Mouse (Mus musculus): ENCODE data around the gene Lin28a.

The Lin28a gene

GRCm38 (mm10) chr4:134018779-134019145, at the start of gene Lin28a:
Lin28a (minus strand) TSS chr4:134018841.
- in situ Hi-C loops (cut with MboI, MseI), result no loop called here

- in situ Hi-C loops (cut with MboI, MseI), result no loop called here
Measured at GRCm38 (mm10) chr4:134067833-134068544, 49.3 kb upstream of the Lin28a start.

DNA sequence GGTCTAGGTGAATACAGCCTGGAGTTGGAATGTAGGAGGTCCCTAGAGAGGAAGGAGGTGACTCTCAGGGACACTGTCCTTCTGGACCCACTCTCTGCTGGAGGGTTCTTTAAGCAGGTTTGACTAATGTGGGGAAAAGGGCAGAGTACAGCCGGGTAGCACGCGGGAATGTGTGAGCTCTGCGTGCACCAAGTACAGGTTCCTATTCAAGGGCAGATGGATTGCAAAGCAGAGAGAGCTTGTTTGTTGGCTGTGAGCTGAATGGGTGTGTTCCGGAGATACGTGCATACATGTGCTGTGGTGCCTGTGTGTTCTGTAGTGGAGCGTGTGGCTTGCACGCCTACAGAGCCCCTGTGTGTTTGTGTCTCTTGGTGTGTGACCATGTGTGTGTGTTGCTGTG, 48.7 kb upstream of the Lin28a start:
- in situ Hi-C loops (cut with MboI, MseI), result no loop called here

DNA sequence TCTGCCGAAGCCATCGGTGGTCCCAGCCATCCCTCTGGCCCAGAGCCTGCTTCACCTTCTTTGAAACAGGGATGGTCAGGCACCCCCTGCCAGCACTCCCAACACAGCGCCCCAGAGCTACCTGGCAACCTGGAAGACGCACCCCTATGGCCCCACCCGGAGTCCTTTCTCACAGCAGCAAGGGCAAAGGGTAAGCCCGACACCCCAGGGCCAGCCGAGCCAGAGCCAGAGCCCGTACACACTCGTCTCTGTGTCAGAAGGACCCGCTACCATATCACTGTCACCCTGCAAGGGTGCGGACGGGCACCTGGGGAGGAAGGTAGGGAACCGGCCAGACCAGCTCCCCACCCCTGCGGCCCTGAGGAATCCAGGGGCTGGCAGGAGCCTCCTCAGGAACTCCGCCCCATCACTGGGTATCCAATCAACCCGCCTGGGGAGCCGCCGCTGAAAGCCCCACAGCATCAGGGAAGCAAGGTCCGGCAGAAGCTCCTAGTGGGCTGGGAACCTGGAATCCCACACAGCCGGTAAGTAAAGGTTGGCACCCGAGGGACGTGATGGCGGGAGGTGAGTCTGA, 46.9 kb upstream of the Lin28a start:
- in situ Hi-C loops (cut with MboI, MseI), result no loop called here

DNA sequence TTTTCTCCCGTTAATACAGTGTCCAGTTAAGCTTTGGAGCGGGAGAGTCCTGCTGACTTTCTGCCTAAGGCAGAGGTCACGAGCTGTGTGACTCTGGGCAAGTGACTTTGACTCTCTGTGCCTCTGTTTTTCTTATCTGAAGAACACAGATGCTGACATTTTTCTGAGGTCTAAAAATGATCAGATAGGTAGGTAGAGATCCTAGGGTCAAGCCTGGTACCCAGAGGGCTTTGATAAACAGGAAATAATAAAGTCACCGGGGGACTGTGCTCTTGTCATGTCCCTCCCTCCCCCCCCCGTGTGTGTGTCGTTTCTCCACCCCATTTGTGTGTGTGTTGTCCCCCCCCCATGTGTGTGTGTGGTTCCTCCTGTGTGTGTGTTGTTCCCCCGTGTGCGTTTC, 43.9 kb upstream of the Lin28a start:
- in situ Hi-C loops (cut with MboI, MseI), result no loop called here

- in situ Hi-C loops (cut with MboI, MseI), result no loop called here
Measured at GRCm38 (mm10) chr4:134061944-134062446, 43.4 kb upstream of the Lin28a start.

- in situ Hi-C loops (cut with MboI, MseI), result no loop called here
Measured at GRCm38 (mm10) chr4:134061166-134061830, 42.7 kb upstream of the Lin28a start.

- in situ Hi-C loops (cut with MboI, MseI), result no loop called here
Measured at GRCm38 (mm10) chr4:134060135-134060865, 41.7 kb upstream of the Lin28a start, which contains the start of gene Crybg2. Crybg2 (plus strand) TSS chr4:134060815.

DNA sequence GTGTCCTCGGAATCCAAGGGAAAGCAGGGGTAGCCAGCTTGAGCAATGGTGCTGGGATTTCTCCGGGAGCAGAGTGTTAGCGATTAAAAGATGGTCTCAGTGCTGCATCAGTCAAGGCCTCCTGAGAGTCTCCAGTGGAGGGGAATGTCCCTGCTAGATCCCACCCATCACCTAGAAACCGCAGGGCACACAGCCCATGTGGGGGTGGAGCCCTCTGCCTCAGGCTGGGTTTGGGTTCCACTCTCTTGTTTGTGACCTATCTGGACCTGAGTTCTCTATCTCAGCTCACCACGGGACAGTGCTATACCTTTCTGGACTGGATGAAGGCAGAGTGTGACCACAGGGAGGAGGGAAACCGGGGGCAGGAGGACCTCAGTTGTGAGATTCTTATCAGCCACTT, 40.3 kb upstream of the Lin28a start:
- in situ Hi-C loops (cut with MboI, MseI), result no loop called here

- in situ Hi-C loops (cut with MboI, MseI), result no loop called here
Measured at GRCm38 (mm10) chr4:134058166-134058715, 39.6 kb upstream of the Lin28a start.

DNA sequence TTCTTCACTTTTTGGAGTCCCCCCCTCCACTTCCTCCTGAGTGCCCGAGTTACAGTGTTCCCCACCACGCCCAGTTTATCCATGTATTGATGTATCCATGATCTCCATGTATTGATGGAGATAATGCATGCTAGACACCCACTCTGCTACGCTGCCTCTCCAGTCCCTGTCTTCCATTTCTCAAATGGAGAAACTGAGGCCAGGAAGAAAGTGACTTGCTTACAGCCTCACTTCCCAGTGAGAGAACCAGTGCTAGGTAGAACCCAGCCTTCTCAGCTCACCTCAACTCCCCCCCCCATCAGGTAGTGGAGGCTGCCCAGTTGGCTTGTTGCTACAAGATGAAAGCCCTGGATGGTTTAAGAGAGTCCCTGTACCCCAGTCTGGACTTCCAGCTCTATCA, 34.9 kb upstream of the Lin28a start, which contains the start of gene Zfp683:
Gene Zfp683 (plus strand): TSS at position 301 of the 400 bp plus-strand sequence.
- in situ Hi-C loops (cut with MboI, MseI), result no loop called here

DNA sequence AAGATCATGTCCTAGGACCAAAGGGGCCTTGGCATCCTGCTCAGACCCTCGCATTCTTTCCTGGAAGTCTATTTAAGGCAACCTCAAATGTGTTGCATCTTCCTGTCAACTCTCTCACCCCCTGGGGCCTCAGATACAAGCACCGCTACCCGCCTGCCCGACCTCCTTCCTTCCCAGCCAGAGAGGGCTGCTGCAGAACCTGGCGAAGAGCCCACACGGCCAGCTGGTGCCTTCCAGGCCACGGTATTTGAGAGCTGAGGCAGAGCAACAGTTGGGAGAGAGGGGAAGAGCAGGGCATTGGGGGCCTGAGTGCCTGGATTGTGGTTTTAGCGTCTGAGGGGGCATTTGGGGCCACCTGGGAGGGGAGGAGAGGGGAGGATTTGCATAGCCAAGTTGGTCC, 33.9 kb upstream of the Lin28a start:
- in situ Hi-C loops (cut with MboI, MseI), result no loop called here

- in situ Hi-C loops (cut with MboI, MseI), result no loop called here
Measured at GRCm38 (mm10) chr4:134051912-134052311, 33.3 kb upstream of the Lin28a start.

GRCm38 (mm10) chr4:134047648-134048047, 29.0 kb upstream of the Lin28a start:
- in situ Hi-C loops (cut with MboI, MseI), result no loop called here

DNA sequence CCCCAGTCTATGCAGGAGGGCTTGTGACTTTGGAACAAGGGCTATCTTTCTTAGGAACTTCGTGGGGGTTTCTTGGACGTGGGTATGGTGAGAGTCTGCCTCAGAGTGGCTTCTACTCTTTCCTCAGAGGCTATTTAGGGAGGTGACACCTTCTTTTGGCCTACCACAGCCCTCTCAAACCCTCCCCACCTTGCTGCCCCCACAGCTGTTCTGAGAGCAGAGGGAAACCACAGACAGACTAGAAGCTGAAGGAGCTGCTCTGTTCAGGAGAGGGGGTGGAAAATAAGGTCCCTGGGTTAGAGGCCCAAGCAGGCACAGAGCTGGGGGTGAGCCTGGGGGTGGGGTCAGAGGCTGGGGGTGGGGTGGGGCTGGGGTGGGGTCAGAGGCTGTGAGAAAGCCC, 24.4 kb upstream of the Lin28a start:
- in situ Hi-C loops (cut with MboI, MseI), result no loop called here

- in situ Hi-C loops (cut with MboI, MseI), result no loop called here
Measured at GRCm38 (mm10) chr4:134041317-134042123, 22.9 kb upstream of the Lin28a start.

- in situ Hi-C loops (cut with MboI, MseI), result loop anchor here (5.0 kb wide), 2 partner anchors 46 to 91 kb away; partner anchors contain the start of gene Sh3bgrl3
Measured at GRCm38 (mm10) chr4:134035953-134036352, 17.3 kb upstream of the Lin28a start.

- in situ Hi-C loops (cut with MboI, MseI), result no loop called here
Measured at GRCm38 (mm10) chr4:134025802-134026201, 7.2 kb upstream of the Lin28a start.

GRCm38 (mm10) chr4:134020621-134021020, 2.0 kb upstream of the Lin28a start:
- in situ Hi-C loops (cut with MboI, MseI), result no loop called here

GRCm38 (mm10) chr4:134019641-134020351, 1.2 kb upstream of the Lin28a start:
- in situ Hi-C loops (cut with MboI, MseI), result no loop called here

Data from T-helper 2 cell (primary cell).